ENCODE assay signal across 8 mouse cellular contexts in genomic region chr19:4304871-4305321, GRCm38 (mm10). TPM values are rescaled to one million over a fixed set of nuclear protein-coding genes. Genes with fewer than 3 reads are reported as not detected.
DNase-seq lines count a peak whose midpoint lies in the region; ATAC-seq and TF ChIP-seq lines count a peak whose summit lies in the region.

No protein-coding gene starts in this region.

- no peak for ATAC-seq in heart, embryonic 11.5 days (replicated peaks; ENCODE audit: insufficient number of reproducible peaks, low FRiP score, low TSS enrichment)
- ATAC-seq in hindbrain, embryonic 16.5 days = no peak
- no peak for ATAC-seq in midbrain, embryonic 12.5 days (ENCODE audit: low FRiP score, low read depth)

- no peak overlapping the region for H3K27ac ChIP-seq in heart, embryonic 11.5 days (ENCODE audit: low read depth, low read length)
- peak overlapping the region; percentile 98 for H3K27ac ChIP-seq in bone marrow macrophage, adult 2 months (ENCODE audit: insufficient read depth, low read depth, low read length)
- H3K27ac ChIP-seq in hindbrain, embryonic 16.5 days (ENCODE audit: low read depth, low read length) = no peak overlapping the region
- no peak overlapping the region for H3K27ac ChIP-seq in midbrain, embryonic 12.5 days (replicated peaks)

- H3K9me3 ChIP-seq in heart, embryonic 11.5 days (replicated peaks; ENCODE audit: control insufficient read depth, low read length) = no peaks in the 10 kb centered on the region
- H3K9me3 ChIP-seq in hindbrain, embryonic 16.5 days (ENCODE audit: control insufficient read depth, low read length) = no peaks in the 10 kb centered on the region
- H3K9me3 ChIP-seq in midbrain, embryonic 12.5 days = no peaks in the 10 kb centered on the region

- no peak for TF ChIP-seq CTCF in bone marrow macrophage, adult 2 months (IDR thresholded peaks at IDR 0.05; ENCODE audit: low read depth, low read length)

- no peaks in the 10 kb centered on the region for H3K36me3 ChIP-seq in heart, embryonic 11.5 days (ENCODE audit: control insufficient read depth, insufficient read depth, low read length)
- H3K36me3 ChIP-seq in hindbrain, embryonic 16.5 days (ENCODE audit: control insufficient read depth, insufficient read depth, low read length) = no peaks in the 10 kb centered on the region
- H3K36me3 ChIP-seq in midbrain, embryonic 12.5 days = no peaks in the 10 kb centered on the region

- 51% methylated on average over 4 of the region's 4 CpGs for WGBS in heart, embryonic 11.5 days (ENCODE audit: insufficient replicate concordance)
- 63% methylated on average over 4 of the region's 4 CpGs for WGBS in hindbrain, embryonic 16.5 days
- 63% methylated on average over 4 of the region's 4 CpGs for WGBS in midbrain, embryonic 12.5 days

- TF ChIP-seq POLR2A in bone marrow macrophage, adult 2 months (IDR thresholded peaks at IDR 0.05; ENCODE audit: borderline replicate concordance, low read depth, low read length) = no peak

- peaks cover 51% of the 10 kb centered on the region for H3K4me1 ChIP-seq in heart, embryonic 11.5 days (ENCODE audit: control insufficient read depth, insufficient read depth, low read length)
- H3K4me1 ChIP-seq in bone marrow macrophage, adult 2 months (ENCODE audit: control insufficient read depth, insufficient read depth, low read length) = peaks cover 22% of the 10 kb centered on the region
- peaks cover 56% of the 10 kb centered on the region for H3K4me1 ChIP-seq in hindbrain, embryonic 16.5 days (ENCODE audit: control insufficient read depth, insufficient read depth, low read depth, low read length)
- H3K4me1 ChIP-seq in midbrain, embryonic 12.5 days = peaks cover 48% of the 10 kb centered on the region

- H3K9ac ChIP-seq in heart, embryonic 11.5 days (ENCODE audit: low read depth, low read length) = peak overlapping the region; percentile 91
- H3K9ac ChIP-seq in hindbrain, embryonic 16.5 days (ENCODE audit: low read depth, low read length) = peak overlapping the region; percentile 96
- peak overlapping the region; percentile 95 for H3K9ac ChIP-seq in midbrain, embryonic 12.5 days (replicated peaks)

- no peaks in the 10 kb centered on the region for H3K27me3 ChIP-seq in heart, embryonic 11.5 days (ENCODE audit: control insufficient read depth, insufficient read depth, low read length)
- no peaks in the 10 kb centered on the region for H3K27me3 ChIP-seq in hindbrain, embryonic 16.5 days (replicated peaks; ENCODE audit: control insufficient read depth, insufficient read depth, low read length)
- H3K27me3 ChIP-seq in midbrain, embryonic 12.5 days = no peaks in the 10 kb centered on the region

- DNase-seq in heart, postnatal 4 days = no peak
- no peak for DNase-seq in ovary, postnatal 10 days (ENCODE audit: low spot score)
- DNase-seq in adrenal gland, postnatal 10 days = no peak
- DNase-seq in adrenal gland, postnatal 4 days (ENCODE audit: low spot score in 2 of 2) = no peak

- peak overlapping the region; percentile 96 for H3K4me3 ChIP-seq in heart, embryonic 11.5 days (ENCODE audit: low read depth, low read length)
- H3K4me3 ChIP-seq in bone marrow macrophage, adult 2 months (ENCODE audit: insufficient read depth, low read length) = peak overlapping the region; percentile 91
- H3K4me3 ChIP-seq in hindbrain, embryonic 16.5 days (ENCODE audit: low read length) = peak overlapping the region; percentile 63
- H3K4me3 ChIP-seq in midbrain, embryonic 12.5 days = peak overlapping the region; percentile 95

- H3K4me2 ChIP-seq in heart, embryonic 11.5 days = peak overlapping the region; percentile 78
- H3K4me2 ChIP-seq in hindbrain, embryonic 16.5 days (ENCODE audit: low read length) = peak overlapping the region; percentile 82
- H3K4me2 ChIP-seq in midbrain, embryonic 12.5 days (replicated peaks) = peak overlapping the region; percentile 78

RNA-seq across cellular contexts. Expression of gene Grk2, which starts 1.1 kb away (rescaled TPM):
- polyA plus RNA-seq in heart, embryonic 11.5 days (2014; fragmentation: Nextera tagmentation; extraction: Ambion mirVana) = 12.0 and 14.2 TPM in 2 replicates
- total RNA-seq in heart, postnatal 4 days (2021) = 10 to 100 TPM; 46.2 to 54.0 TPM
- polyA plus RNA-seq in bone marrow macrophage, adult 2 months (2012; ENCODE audit: insufficient read depth, insufficient read length, missing spikeins) = 250 and 278 TPM in 2 replicates
- 27.3 and 28.3 TPM in 2 replicates for polyA plus RNA-seq in hindbrain, embryonic 16.5 days (2015; fragmentation: Nextera tagmentation; extraction: Ambion mirVana)
- 18.4 and 19.3 TPM in 2 replicates for polyA plus RNA-seq in midbrain, embryonic 12.5 days (2016; fragmentation: Nextera tagmentation; extraction: Ambion mirVana)
- total RNA-seq in adrenal gland, postnatal 10 days (2021) = 10 to 100 TPM; 46.3 to 54.8 TPM
- total RNA-seq in adrenal gland, postnatal 4 days (2021) = 10 to 100 TPM; 54.6 to 57.8 TPM

RNA-seq across cellular contexts. Expression of gene Ankrd13d, which starts 22.0 kb away (rescaled TPM):
- polyA plus RNA-seq in heart, embryonic 11.5 days (2014; fragmentation: Nextera tagmentation; extraction: Ambion mirVana) = 2.1 and 2.2 TPM in 2 replicates
- total RNA-seq in heart, postnatal 4 days (2021) = 1 to 10 TPM; 1.1 to 1.3 TPM
- 21.8 TPM in 2 replicates for polyA plus RNA-seq in bone marrow macrophage, adult 2 months (2012; ENCODE audit: insufficient read depth, insufficient read length, missing spikeins)
- polyA plus RNA-seq in hindbrain, embryonic 16.5 days (2015; fragmentation: Nextera tagmentation; extraction: Ambion mirVana) = 69.0 and 85.3 TPM in 2 replicates
- 17.6 and 18.9 TPM in 2 replicates for polyA plus RNA-seq in midbrain, embryonic 12.5 days (2016; fragmentation: Nextera tagmentation; extraction: Ambion mirVana)
- 1 to 10 TPM; 3.5 to 8.5 TPM for total RNA-seq in adrenal gland, postnatal 10 days (2021)
- total RNA-seq in adrenal gland, postnatal 4 days (2021) = 1 to 10 TPM; 8.2 to 8.8 TPM

RNA-seq across cellular contexts. Expression of gene Ssh3, which starts 35.9 kb away (rescaled TPM):
- polyA plus RNA-seq in heart, embryonic 11.5 days (2014; fragmentation: Nextera tagmentation; extraction: Ambion mirVana) = 3.1 and 3.6 TPM in 2 replicates
- total RNA-seq in heart, postnatal 4 days (2021) = 1 to 10 TPM; 8.4 to 9.0 TPM
- 84.2 and 87.6 TPM in 2 replicates for polyA plus RNA-seq in bone marrow macrophage, adult 2 months (2012; ENCODE audit: insufficient read depth, insufficient read length, missing spikeins)
- polyA plus RNA-seq in hindbrain, embryonic 16.5 days (2015; fragmentation: Nextera tagmentation; extraction: Ambion mirVana) = 19.9 and 21.2 TPM in 2 replicates
- 6.0 and 7.5 TPM in 2 replicates for polyA plus RNA-seq in midbrain, embryonic 12.5 days (2016; fragmentation: Nextera tagmentation; extraction: Ambion mirVana)
- 10 to 100 TPM; 16.8 to 21.9 TPM for total RNA-seq in adrenal gland, postnatal 10 days (2021)
- total RNA-seq in adrenal gland, postnatal 4 days (2021) = 10 to 100 TPM; 37.6 to 40.9 TPM
